Comparison of ENCODE assay signal across 8 mouse cellular contexts in genomic region chr1:172532551-172532950, GRCm38 (mm10). TPM values are rescaled to one million over a fixed set of nuclear protein-coding genes. Genes with fewer than 3 reads are reported as not detected.
DNase-seq lines count a peak whose midpoint lies in the region; ATAC-seq and TF ChIP-seq lines count a peak whose summit lies in the region.

No protein-coding gene starts in this region.

- peak; percentile 49; the same call in 1 of the 2 replicates for ATAC-seq in intestine, postnatal 0 days
- ATAC-seq in CD4-positive, CD25-positive, alpha-beta regulatory T cell, adult 4 months, result no peak

- peaks cover 57% of the 10 kb centered on the region for H3K27me3 ChIP-seq in forebrain, embryonic 10.5 days (ENCODE audit: poor library complexity, severe bottlenecking)
- peaks cover 9% of the 10 kb centered on the region for H3K27me3 ChIP-seq in intestine, postnatal 0 days (replicated peaks; ENCODE audit: control insufficient read depth, insufficient read depth, low read length)
- H3K27me3 ChIP-seq in midbrain, embryonic 10.5 days (ENCODE audit: low read depth, poor library complexity, severe bottlenecking), result peaks cover 57% of the 10 kb centered on the region

- H3K36me3 ChIP-seq in forebrain, embryonic 10.5 days (replicated peaks), result no peaks in the 10 kb centered on the region
- H3K36me3 ChIP-seq in intestine, postnatal 0 days (ENCODE audit: control insufficient read depth, insufficient read depth), result no peaks in the 10 kb centered on the region
- no peaks in the 10 kb centered on the region for H3K36me3 ChIP-seq in midbrain, embryonic 10.5 days

- no peak for TF ChIP-seq CTCF in intestine, postnatal 0 days (IDR thresholded peaks at IDR 0.05; ENCODE audit: low read depth)

- 4% methylated on average over 13 of the region's 13 CpGs for WGBS in forebrain, embryonic 10.5 days
- WGBS in intestine, postnatal 0 days, result 2% methylated on average over 13 of the region's 13 CpGs
- WGBS in midbrain, embryonic 10.5 days, result 2% methylated on average over 13 of the region's 13 CpGs

- no peaks in the 10 kb centered on the region for H3K9me3 ChIP-seq in forebrain, embryonic 10.5 days
- H3K9me3 ChIP-seq in intestine, postnatal 0 days (ENCODE audit: control insufficient read depth), result no peaks in the 10 kb centered on the region
- no peaks in the 10 kb centered on the region for H3K9me3 ChIP-seq in midbrain, embryonic 10.5 days (replicated peaks)

- peak overlapping the region; percentile 55 for H3K4me2 ChIP-seq in intestine, postnatal 0 days (replicated peaks; ENCODE audit: low read depth)

- H3K4me1 ChIP-seq in forebrain, embryonic 10.5 days, result peaks cover 35% of the 10 kb centered on the region
- H3K4me1 ChIP-seq in intestine, postnatal 0 days (replicated peaks; ENCODE audit: control insufficient read depth, insufficient read depth, low read length), result peaks cover 3% of the 10 kb centered on the region; the same call in 1 of the 2 replicates
- H3K4me1 ChIP-seq in midbrain, embryonic 10.5 days, result peaks cover 37% of the 10 kb centered on the region

- no peak overlapping the region for H3K9ac ChIP-seq in intestine, postnatal 0 days (ENCODE audit: low read depth, low read length)

- DNase-seq in right cerebral cortex, postnatal 4 days, result peak; percentile 19
- DNase-seq in right cerebral cortex, postnatal 25 days, result no peak
- DNase-seq in forebrain, embryonic 10.5 days (ENCODE audit: extremely low spot score, low spot score), result peak; percentile 69
- peak; percentile 76 for DNase-seq in midbrain, embryonic 10.5 days (ENCODE audit: low spot score)
- no peak for DNase-seq in layer of hippocampus, adult 9-11 months
- DNase-seq in layer of hippocampus, adult 11-12 months (ENCODE audit: low spot score), result no peak

- peak overlapping the region; percentile 70 for H3K27ac ChIP-seq in forebrain, embryonic 10.5 days
- H3K27ac ChIP-seq in intestine, postnatal 0 days (ENCODE audit: low read depth, low read length), result no peak overlapping the region
- peak overlapping the region; percentile 71 for H3K27ac ChIP-seq in midbrain, embryonic 10.5 days (replicated peaks)

- peak overlapping the region; percentile 45 for H3K4me3 ChIP-seq in forebrain, embryonic 10.5 days
- H3K4me3 ChIP-seq in intestine, postnatal 0 days (ENCODE audit: low read depth, low read length), result peak overlapping the region; percentile 14; the same call in 1 of the 2 replicates
- peak overlapping the region; percentile 51 for H3K4me3 ChIP-seq in midbrain, embryonic 10.5 days

RNA-seq across cellular contexts. Expression of gene Cfap45, which starts 11.9 kb away (rescaled TPM):
- polyA plus RNA-seq in forebrain, embryonic 10.5 days (2016; fragmentation: Nextera tagmentation; extraction: Ambion mirVana), result 1.4 and 1.6 TPM in 2 replicates
- 0.77 and 1.3 TPM in 2 replicates for polyA plus RNA-seq in intestine, postnatal 0 days (2015; fragmentation: Nextera tagmentation; extraction: Ambion mirVana)
- 1.0 and 1.7 TPM in 2 replicates for polyA plus RNA-seq in midbrain, embryonic 10.5 days (2016; fragmentation: Nextera tagmentation; extraction: Ambion mirVana)
- polyA plus RNA-seq in CD4-positive, CD25-positive, alpha-beta regulatory T cell, adult 4 months (2017; shearing (Covaris generic)), result under 1 TPM in 1 of 2 experiments, not detected in 1; 0.69 TPM

RNA-seq across cellular contexts. Expression of gene Vsig8, which starts 23.2 kb away (rescaled TPM):
- 0.09 TPM in 1 of 2 replicates, not detected in the other for polyA plus RNA-seq in forebrain, embryonic 10.5 days (2016; fragmentation: Nextera tagmentation; extraction: Ambion mirVana)
- 0.44 and 0.53 TPM in 2 replicates for polyA plus RNA-seq in intestine, postnatal 0 days (2015; fragmentation: Nextera tagmentation; extraction: Ambion mirVana)
- polyA plus RNA-seq in midbrain, embryonic 10.5 days (2016; fragmentation: Nextera tagmentation; extraction: Ambion mirVana), result 0.17 TPM in 1 of 2 replicates, not detected in the other
- not detected for polyA plus RNA-seq in CD4-positive, CD25-positive, alpha-beta regulatory T cell, adult 4 months (2017; shearing (Covaris generic))

RNA-seq across cellular contexts. Expression of gene Tagln2, which starts 32.7 kb away (rescaled TPM):
- polyA plus RNA-seq in forebrain, embryonic 10.5 days (2016; fragmentation: Nextera tagmentation; extraction: Ambion mirVana), result 69.7 and 71.1 TPM in 2 replicates
- 339 and 374 TPM in 2 replicates for polyA plus RNA-seq in intestine, postnatal 0 days (2015; fragmentation: Nextera tagmentation; extraction: Ambion mirVana)
- 70.8 and 79.2 TPM in 2 replicates for polyA plus RNA-seq in midbrain, embryonic 10.5 days (2016; fragmentation: Nextera tagmentation; extraction: Ambion mirVana)
- polyA plus RNA-seq in CD4-positive, CD25-positive, alpha-beta regulatory T cell, adult 4 months (2017; shearing (Covaris generic)), result 100 to 1,000 TPM; 226 to 278 TPM

RNA-seq across cellular contexts. Expression of gene Igsf9, which starts 51.0 kb away (rescaled TPM):
- 81.7 and 82.5 TPM in 2 replicates for polyA plus RNA-seq in forebrain, embryonic 10.5 days (2016; fragmentation: Nextera tagmentation; extraction: Ambion mirVana)
- polyA plus RNA-seq in intestine, postnatal 0 days (2015; fragmentation: Nextera tagmentation; extraction: Ambion mirVana), result 73.4 and 93.7 TPM in 2 replicates
- 76.2 and 95.8 TPM in 2 replicates for polyA plus RNA-seq in midbrain, embryonic 10.5 days (2016; fragmentation: Nextera tagmentation; extraction: Ambion mirVana)
- polyA plus RNA-seq in CD4-positive, CD25-positive, alpha-beta regulatory T cell, adult 4 months (2017; shearing (Covaris generic)), result 1 to 10 TPM in 1 of 2 experiments, not detected in 1; 1.1 TPM

RNA-seq across cellular contexts. Expression of gene Slamf9, which starts 57.4 kb away (rescaled TPM):
- not detected in 2 replicates for polyA plus RNA-seq in forebrain, embryonic 10.5 days (2016; fragmentation: Nextera tagmentation; extraction: Ambion mirVana)
- polyA plus RNA-seq in intestine, postnatal 0 days (2015; fragmentation: Nextera tagmentation; extraction: Ambion mirVana), result 1.8 and 2.1 TPM in 2 replicates
- 0.09 and 0.16 TPM in 2 replicates for polyA plus RNA-seq in midbrain, embryonic 10.5 days (2016; fragmentation: Nextera tagmentation; extraction: Ambion mirVana)
- polyA plus RNA-seq in CD4-positive, CD25-positive, alpha-beta regulatory T cell, adult 4 months (2017; shearing (Covaris generic)), result not detected

Comparison
In these comparisons a context has a peak if more than half of its experiments do, and no peak if none do; other contexts are left out.
1. DNase-seq: peak in right cerebral cortex, postnatal 4 days (single experiment), forebrain, embryonic 10.5 days (single experiment) and midbrain, embryonic 10.5 days (single experiment); none in right cerebral cortex, postnatal 25 days (single experiment), layer of hippocampus, adult 9-11 months (single experiment) and layer of hippocampus, adult 11-12 months (single experiment).
2. Peak in every context shown above with its lines, with median percentiles within 50 percentile points of each other: H3K4me3 ChIP-seq.